Mouse (Mus musculus) limb, embryonic 14.5 days (tissue): ENCODE measurements around the gene Yy1. TPM values are rescaled to one million over a fixed set of nuclear protein-coding genes. Genes with fewer than 3 reads are reported as not detected.
A peak's percentile ranks its signal among the peaks of the same experiment; 100 is the strongest.

Source experiments
- ATAC-seq: fragments of 200-750 bp; cut with Nextera tagmentation; 2 replicates; pipeline ENCODE4 v1.8.0; 2017; ENCODE audit warnings: low read depth, moderate number of reproducible peaks, moderate TSS enrichment; ENCODE audit not compliant: low FRiP score
- DNase-seq: peaks from one replicate; pipeline ENCODE4 v3.0.0-alpha.2; 2015; ENCODE audit warnings: low spot score
- H3K27ac ChIP-seq: fragments of 300-500 bp; sonication (generic); replicated peaks from 2 replicates; pipeline ENCODE4 v1.5.1; 2014; ENCODE audit warnings: low read depth, mild to moderate bottlenecking, low read length, moderate library complexity, mixed read lengths
- H3K27me3 ChIP-seq: fragments of 300-500 bp; sonication (generic); 2 replicates; pipeline ENCODE4 v1.6.1; 2014; ENCODE audit warnings: low read length, mixed read lengths; ENCODE audit not compliant: control insufficient read depth, insufficient read depth
- H3K36me3 ChIP-seq: fragments of 300-500 bp; sonication (generic); 2 replicates; pipeline ENCODE4 v1.6.1; 2014; ENCODE audit warnings: mild to moderate bottlenecking, low read length, moderate library complexity, mixed read lengths; ENCODE audit not compliant: control insufficient read depth, insufficient read depth
- H3K4me1 ChIP-seq: fragments of 300-500 bp; sonication (generic); 2 replicates; pipeline ENCODE4 v1.6.1; 2014; ENCODE audit warnings: antibody characterized with exemption, low read length, mixed read lengths; ENCODE audit not compliant: control insufficient read depth, insufficient read depth
- H3K4me2 ChIP-seq: fragments of 300-500 bp; sonication (generic); replicated peaks from 2 replicates; pipeline ENCODE4 v1.6.1; 2014; ENCODE audit warnings: low read depth, mild to moderate bottlenecking, low read length, moderate library complexity; ENCODE audit not compliant: severe bottlenecking
- H3K4me3 ChIP-seq: fragments of 300-500 bp; sonication (generic); replicated peaks from 2 replicates; pipeline ENCODE4 v1.5.1; 2014; ENCODE audit warnings: low read length
- H3K9ac ChIP-seq: fragments of 300-500 bp; sonication (generic); 2 replicates; pipeline ENCODE4 v1.6.1; 2014; ENCODE audit warnings: mild to moderate bottlenecking, low read depth, low read length, moderate library complexity; ENCODE audit not compliant: severe bottlenecking
- H3K9me3 ChIP-seq: fragments of 300-500 bp; sonication (generic); 2 replicates; pipeline ENCODE4 v1.6.1; 2016; ENCODE audit warnings: low read length; ENCODE audit not compliant: control insufficient read depth
- POLR2A ChIP-seq: fragments of 200-500 bp; IDR thresholded peaks from 2 replicates; pipeline ENCODE4 v1.8.0; 2012; ENCODE audit warnings: inconsistent platforms, mild to moderate bottlenecking, moderate library complexity, borderline replicate concordance; ENCODE audit not compliant: insufficient read depth, insufficient read length; ENCODE audit errors: extremely low read depth
- WGBS: fragments of 180-500 bp; shearing (Covaris S2); extraction: QIAGEN DNeasy Blood & Tissue Kit; methylation state at CpG from one replicate; pipeline ENCODE4 v1.1.7; 2014; 5-methylcytosine and 5-hydroxymethylcytosine counted together
- polyA plus RNA-seq, 2 experiments: library from polyadenylated mRNA; depleted of rRNA in 1 of 2; stranded (reverse) in 1 of 2; unstranded in 1 of 2; fragments of >200 nt; fragmentation: Nextera tagmentation in 1 of 2; extraction: Ambion mirVana in 1 of 2; gene quantifications; 2 replicates each; pipeline versions ENCODE4 v1.2.1 to v1.2.3; 2012 to 2014

Gene Yy1
- polyA plus RNA-seq, 2 experiments, result 22.2 to 35.4 TPM

GRCm38 (mm10) chr12:108751790-108752189 is 41.0 kb upstream of the Yy1 start:
- no peak for DNase-seq
- Histone ChIP-seq H3K9ac (no peak overlapping the region), H3K27ac (no peak overlapping the region), H3K4me2 (no peak overlapping the region), H3K4me1 (no peaks in the 10 kb centered on the region), H3K36me3 (no peaks in the 10 kb centered on the region), H3K27me3 (no peaks in the 10 kb centered on the region), H3K4me3 (no peak overlapping the region), H3K9me3 (no peaks in the 10 kb centered on the region)
- no peak for TF ChIP-seq POLR2A
- ATAC-seq, result no peak
- 58% methylated on average over 9 of the region's 9 CpGs for WGBS

- TF ChIP-seq POLR2A, result no peak
- no peak overlapping the region for H3K4me3 ChIP-seq
- no peak overlapping the region for H3K9ac ChIP-seq
- H3K27me3 ChIP-seq, result no peaks in the 10 kb centered on the region
- 88% methylated on average over 21 of the region's 21 CpGs for WGBS
- DNase-seq (no peak), ATAC-seq (no peak)
- no peak overlapping the region for H3K4me2 ChIP-seq
- no peak overlapping the region for H3K27ac ChIP-seq
- H3K9me3 ChIP-seq, result no peaks in the 10 kb centered on the region
- H3K36me3 ChIP-seq, result no peaks in the 10 kb centered on the region
- 0 out of 2 replicates have a peak, but pooled peaks cover 3% of the 10 kb centered on the region for H3K4me1 ChIP-seq
Measured at GRCm38 (mm10) chr12:108755141-108755540, 37.6 kb upstream of the Yy1 start.

DNA sequence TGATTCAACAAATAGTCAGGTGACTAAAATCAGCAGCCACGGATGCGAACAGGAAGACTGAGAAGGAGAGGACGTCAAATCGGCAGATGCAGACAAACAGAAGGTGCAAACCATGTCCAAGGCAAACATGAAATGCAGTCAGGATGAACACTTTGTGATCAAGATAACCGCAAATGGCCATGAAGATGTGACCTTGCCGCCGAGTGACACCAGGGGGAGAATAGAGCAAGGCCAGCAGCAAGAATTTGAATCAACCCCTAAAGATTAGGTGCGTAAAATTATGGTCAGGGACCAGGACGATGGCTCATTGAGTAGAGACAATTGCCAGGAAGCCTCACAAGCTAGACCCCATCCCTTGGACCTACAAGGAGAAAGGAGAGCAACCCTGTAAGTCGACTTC is 36.2 kb upstream of the Yy1 start:
- 95% methylated on average over 10 of the region's 10 CpGs for WGBS
- Histone ChIP-seq H3K9ac (no peak overlapping the region), H3K36me3 (no peaks in the 10 kb centered on the region), H3K4me1 (0 out of 2 replicates have a peak, but pooled peaks cover 3% of the 10 kb centered on the region), H3K4me2 (no peak overlapping the region), H3K9me3 (no peaks in the 10 kb centered on the region), H3K27ac (no peak overlapping the region), H3K27me3 (no peaks in the 10 kb centered on the region), H3K4me3 (no peak overlapping the region)
- no peak for ATAC-seq
- no peak for TF ChIP-seq POLR2A
- no peak for DNase-seq

GRCm38 (mm10) chr12:108757717-108758257 is 35.0 kb upstream of the Yy1 start:
- Histone ChIP-seq H3K9ac (peak overlapping the region; percentile 80), H3K27me3 (no peaks in the 10 kb centered on the region), H3K36me3 (no peaks in the 10 kb centered on the region), H3K9me3 (no peaks in the 10 kb centered on the region), H3K4me1 (0 out of 2 replicates have a peak, but pooled peaks cover 3% of the 10 kb centered on the region), H3K27ac (0 out of 2 replicates have a peak overlapping the region, but pooled peaks have one; percentile 38), H3K4me3 (peak overlapping the region; percentile 72), H3K4me2 (peak overlapping the region; percentile 82)
- 1% methylated on average over 37 of the region's 41 CpGs for WGBS
- TF ChIP-seq POLR2A, result peak; percentile 77; the same call in 1 of the 2 replicates
- DNase-seq, result peak; percentile 99
- ATAC-seq, result peak; percentile 99

GRCm38 (mm10) chr12:108758273-108758672 is 34.5 kb upstream of the Yy1 start:
- no peak for TF ChIP-seq POLR2A
- no peak overlapping the region for H3K27ac ChIP-seq
- H3K4me1 ChIP-seq, result 0 out of 2 replicates have a peak, but pooled peaks cover 3% of the 10 kb centered on the region
- H3K27me3 ChIP-seq, result no peaks in the 10 kb centered on the region
- peak overlapping the region; percentile 82 for H3K4me2 ChIP-seq
- H3K4me3 ChIP-seq, result peak overlapping the region; percentile 72
- no peak overlapping the region for H3K9ac ChIP-seq
- DNase-seq, result no peak
- WGBS, result 68% methylated on average over 8 of the region's 8 CpGs
- ATAC-seq, result no peak
- no peaks in the 10 kb centered on the region for H3K9me3 ChIP-seq
- H3K36me3 ChIP-seq, result no peaks in the 10 kb centered on the region
